Mouse (Mus musculus) CD4-positive, CD25-positive, alpha-beta regulatory T cell, adult 4 months (primary cell): ENCODE results near the gene Olfr671. TPM values are rescaled to one million over a fixed set of nuclear protein-coding genes. Genes with fewer than 3 reads are reported as not detected.
A peak's percentile ranks its signal among the peaks of the same experiment; 100 is the strongest.
"Not testable (repeated sequence)": the region's sequence is repeated elsewhere in the genome, so short reads cannot be mapped to it uniquely, and the experiment has no call there.

Source experiments
- ATAC-seq: one replicate; pipeline ENCODE4 v1.8.0; 2017
- polyA plus RNA-seq, 2 experiments: library from polyadenylated mRNA; unstranded; fragments of 100-300 nt; shearing (Covaris generic); gene quantifications; one replicate each; pipeline ENCODE4 v1.2.1; 2017

Olfr671 gene
- not detected for polyA plus RNA-seq

- no peak for ATAC-seq
These were observed at the start of gene Olfr671 for GRCm38 (mm10) chr7:104979026-104979425. TSS of gene Olfr671 (minus strand) at chr7:104979126.

DNA sequence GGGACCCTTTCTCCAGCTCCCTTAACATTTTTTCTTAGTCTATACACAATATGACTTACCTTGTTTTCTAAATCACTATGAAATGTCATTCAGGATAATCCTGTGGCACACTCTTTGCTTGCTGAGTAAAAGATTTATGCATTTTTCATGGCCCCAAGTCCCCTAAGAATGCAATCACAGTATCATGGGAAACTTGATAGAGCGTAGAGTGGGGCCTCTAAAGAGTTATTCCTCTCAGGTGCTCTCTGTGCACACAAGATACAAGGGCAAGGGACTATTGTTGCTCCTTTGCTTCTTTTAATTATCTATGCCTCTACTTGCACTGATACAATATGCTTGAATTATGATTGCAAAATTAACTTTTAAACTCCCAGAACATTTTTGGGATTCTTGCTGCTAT lies 49.4 kb upstream of the Olfr671 start, which contains the start of gene Olfr675:
Gene Olfr675 (minus strand): TSS at position 101 of the 400 bp plus-strand sequence.
- no peak for ATAC-seq

DNA sequence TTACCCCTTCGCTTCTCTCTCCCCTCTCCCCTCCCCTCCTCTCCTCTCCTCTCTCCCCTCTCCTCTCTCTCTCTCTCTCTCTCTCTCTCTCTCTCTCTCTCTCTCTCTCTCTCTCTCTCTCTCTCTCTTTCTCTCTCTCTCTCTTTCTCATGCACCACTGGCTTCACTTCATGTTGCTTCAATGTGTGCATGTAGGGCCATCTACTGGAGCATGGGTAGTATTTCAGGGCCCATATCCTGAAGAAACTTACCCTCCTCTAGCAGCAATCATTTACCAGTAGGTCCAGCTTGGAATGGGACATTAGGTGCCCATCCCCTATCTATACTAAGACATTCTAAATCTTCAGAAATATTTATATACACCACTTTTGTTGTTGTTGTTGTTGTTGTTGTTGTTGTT lies 43.6 kb upstream of the Olfr671 start:
- no peak for ATAC-seq

GRCm38 (mm10) chr7:105001929-105002328 lies 23.0 kb upstream of the Olfr671 start, which contains the start of gene Olfr672:
TSS of gene Olfr672 (minus strand) at chr7:105002029.
- ATAC-seq = no peak

- not testable (repeated sequence) for ATAC-seq
These were observed 6.4 kb downstream of the Olfr671 start for GRCm38 (mm10) chr7:104972507-104972906.

DNA sequence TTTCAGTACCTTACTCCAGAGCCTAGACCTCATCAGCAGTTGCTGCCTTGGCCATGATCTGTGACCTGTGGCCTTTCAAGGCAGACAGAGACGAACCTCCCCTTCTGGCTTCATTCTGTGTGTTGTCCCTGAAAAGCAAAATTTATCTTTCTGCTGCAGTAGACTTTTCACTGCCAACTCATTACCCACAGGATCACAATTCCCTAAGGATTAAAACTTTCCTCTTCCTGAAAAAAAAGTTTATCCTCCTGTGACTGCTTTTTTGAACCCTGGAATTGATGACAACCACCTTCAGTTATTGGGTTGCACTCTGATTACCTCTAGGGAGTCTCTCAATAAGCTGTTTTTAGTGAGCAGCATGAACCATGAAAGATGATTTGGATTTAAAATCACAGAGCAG lies 16.4 kb downstream of the Olfr671 start, which contains the start of gene Olfr670:
Gene Olfr670 (minus strand): TSS at position 101 of the 400 bp plus-strand sequence.
- ATAC-seq = no peak

DNA sequence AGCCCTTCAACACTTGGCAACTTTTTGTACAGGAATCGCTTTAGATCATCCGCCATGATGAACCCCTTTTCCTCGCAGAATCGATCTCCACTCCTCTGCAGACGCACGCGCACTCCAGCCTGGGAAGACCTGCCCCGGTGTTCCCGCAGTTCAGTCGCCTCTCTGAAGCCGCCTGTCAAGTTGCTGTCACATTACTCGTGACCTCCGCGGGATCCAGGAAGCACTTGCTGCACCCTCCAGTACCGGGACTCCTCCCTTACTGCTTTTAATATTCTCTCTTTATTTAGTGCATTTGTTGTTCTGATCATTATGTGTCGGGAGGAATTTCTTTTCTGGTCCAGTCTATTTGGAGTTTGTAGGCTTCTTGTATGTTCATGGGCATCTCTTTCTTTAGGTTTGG lies 28.7 kb downstream of the Olfr671 start:
- peak; percentile 67 for ATAC-seq

GRCm38 (mm10) chr7:104933940-104934339 lies 45.0 kb downstream of the Olfr671 start, which contains the start of gene Olfr669:
TSS of gene Olfr669 (plus strand) at chr7:104934240.
- ATAC-seq = no peak

DNA sequence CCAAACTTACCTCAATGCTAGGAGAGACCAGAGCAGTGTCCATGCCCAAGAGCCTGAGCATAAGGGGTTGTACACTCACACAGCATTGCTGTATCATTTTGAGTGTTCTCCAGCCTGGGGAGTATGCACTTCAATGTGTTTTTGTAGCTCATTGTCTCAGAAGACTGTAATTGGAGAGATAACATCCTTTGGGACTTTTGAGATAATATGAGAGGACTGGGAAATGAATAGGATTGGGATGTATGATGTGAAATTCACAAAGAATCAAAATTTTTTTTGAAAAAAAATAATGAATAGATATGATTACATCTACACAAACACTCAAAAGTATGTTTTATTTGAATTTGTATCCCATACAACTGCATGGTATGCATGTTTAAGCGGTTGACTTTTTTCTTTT lies 51.0 kb downstream of the Olfr671 start, which contains the start of gene Olfr668:
Gene Olfr668 (minus strand): TSS at position 101 of the 400 bp plus-strand sequence.
- no peak for ATAC-seq

Other genes with a start within 250 kb of the Olfr671 start
- gene Usp17le, start 201.7 kb downstream of the Olfr671 start, polyA plus RNA-seq = not detected
- gene Usp17lb, start 136.5 kb downstream of the Olfr671 start, polyA plus RNA-seq = not detected
- not detected for gene Usp17la, start 122.1 kb downstream of the Olfr671 start, polyA plus RNA-seq
- not detected for gene Olfr665, start 101.1 kb downstream of the Olfr671 start, polyA plus RNA-seq
- not detected for gene Olfr666, start 83.2 kb downstream of the Olfr671 start, polyA plus RNA-seq
- not detected for gene Olfr667, start 57.6 kb downstream of the Olfr671 start, polyA plus RNA-seq
- not detected for gene Olfr668, start 51.1 kb downstream of the Olfr671 start, polyA plus RNA-seq
- gene Olfr669, start 44.9 kb downstream of the Olfr671 start, polyA plus RNA-seq = not detected
- not detected for gene Olfr670, start 16.5 kb downstream of the Olfr671 start, polyA plus RNA-seq
- not detected for gene Olfr672, start 22.9 kb upstream of the Olfr671 start, polyA plus RNA-seq
- gene Olfr675, start 49.3 kb upstream of the Olfr671 start, polyA plus RNA-seq = not detected
- not detected for gene Olfr676, start 53.6 kb upstream of the Olfr671 start, polyA plus RNA-seq
- not detected for gene Olfr677, start 72.2 kb upstream of the Olfr671 start, polyA plus RNA-seq
- gene Olfr678, start 85.3 kb upstream of the Olfr671 start, polyA plus RNA-seq = not detected
- gene Olfr679, start 102.1 kb upstream of the Olfr671 start, polyA plus RNA-seq = not detected
- not detected for gene Olfr680-ps1, start 113.7 kb upstream of the Olfr671 start, polyA plus RNA-seq
- not detected for gene Olfr681, start 137.7 kb upstream of the Olfr671 start, polyA plus RNA-seq
- not detected for gene Olfr683, start 167.9 kb upstream of the Olfr671 start, polyA plus RNA-seq
- not detected for gene Olfr684, start 184.5 kb upstream of the Olfr671 start, polyA plus RNA-seq
- gene Olfr685, start 206.9 kb upstream of the Olfr671 start, polyA plus RNA-seq = not detected
- not detected for gene Olfr686, start 228.4 kb upstream of the Olfr671 start, polyA plus RNA-seq